Mouse (Mus musculus): ENCODE measurements at regions not wholly inside any gene's neighbourhood (a gene's known extent, or its start where the extent isn't known, plus 50 kb on each side); places are given as distances from the start of the nearest gene placed in this dataset.

DNA sequence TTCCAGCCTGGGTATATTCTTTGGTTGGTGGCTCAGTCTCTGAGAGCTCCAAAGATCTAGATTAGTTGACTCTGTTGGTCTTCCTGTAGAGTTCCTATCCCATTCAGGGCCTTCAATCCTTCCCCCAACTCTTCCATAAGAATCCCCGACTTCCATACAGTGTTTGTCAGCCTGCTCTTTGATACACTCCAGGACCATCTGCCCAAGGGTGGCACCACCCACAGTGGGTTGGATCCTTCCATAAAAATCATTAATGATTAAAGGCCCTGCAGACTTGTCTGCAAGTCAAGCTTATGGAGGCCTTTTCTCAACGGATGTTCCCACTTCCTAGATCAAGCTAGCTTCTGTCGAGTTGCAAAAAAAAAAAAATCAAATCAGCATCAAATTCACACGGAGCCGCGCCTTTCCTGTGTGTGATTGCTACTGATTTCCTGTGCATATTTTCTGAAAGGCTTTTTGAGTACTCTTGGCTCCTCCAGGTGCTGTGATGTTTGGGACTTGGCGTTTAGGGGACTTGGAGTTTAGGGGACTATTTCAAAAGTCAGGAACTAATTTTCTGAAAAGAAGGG is 171.3 kb upstream of the Gm9833 start:
- no peak for TF ChIP-seq CTCF (IDR thresholded peaks at IDR 0.05; ENCODE audit: low read depth, low read length)
- no peak for TF ChIP-seq POLR2A (IDR thresholded peaks at IDR 0.05; ENCODE audit: extremely low read depth, insufficient read depth, low read length)

Data from liver, adult 2 months (tissue).